Mouse (Mus musculus): ENCODE data around the gene Slc6a13. TPM values are rescaled to one million over a fixed set of nuclear protein-coding genes. Genes with fewer than 3 reads are reported as not detected.

The Slc6a13 gene
- total and polyA plus RNA-seq, 2 experiments from 2014 or later, result 7.3 to 7.8 TPM

DNA sequence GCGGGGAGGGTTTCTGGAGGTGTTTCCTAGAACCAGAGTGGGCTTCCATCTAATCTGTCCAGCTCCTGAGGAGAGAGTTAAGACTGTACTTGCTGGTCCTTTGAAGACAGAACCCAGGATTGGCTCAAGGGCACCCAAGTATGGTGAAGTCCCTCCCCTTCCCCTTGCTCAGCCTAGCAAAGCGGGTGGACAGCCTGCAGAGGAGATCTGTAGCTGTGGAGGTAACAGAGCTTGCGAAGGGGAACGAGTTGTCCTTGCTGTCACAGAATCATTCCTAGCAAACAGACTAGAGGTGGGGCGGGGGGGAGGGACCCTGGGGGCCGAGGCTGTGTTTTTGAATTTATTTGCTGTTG is 43.7 kb downstream of the Slc6a13 start:
- Histone ChIP-seq H3K4me2 (ENCODE audit: low read depth, low read length) (no peak overlapping the region), H3K9ac (replicated peaks; ENCODE audit: low read depth, low read length) (no peak overlapping the region), H3K27ac (ENCODE audit: low read depth) (no peak overlapping the region), H3K9me3 (replicated peaks; ENCODE audit: control insufficient read depth, low read length) (no peaks in the 10 kb centered on the region), H3K4me1 (ENCODE audit: control insufficient read depth, insufficient read depth) (no peaks in the 10 kb centered on the region), H3K27me3 (ENCODE audit: control insufficient read depth, insufficient read depth, low read length) (peaks cover 14% of the 10 kb centered on the region; the same call in 1 of the 2 replicates), H3K4me3 (ENCODE audit: low read depth, low read length) (no peak overlapping the region), H3K36me3 (replicated peaks; ENCODE audit: control insufficient read depth, insufficient read depth, low read length) (no peaks in the 10 kb centered on the region)
- 55% methylated on average over 6 of the region's 6 CpGs for WGBS
- TF ChIP-seq EP300 (IDR thresholded peaks at IDR 0.05; ENCODE audit: low read depth), result no peak
- TF ChIP-seq CTCF (IDR thresholded peaks at IDR 0.05; ENCODE audit: low read depth), result no peak
- no peak for ATAC-seq (ENCODE audit: insufficient read depth, low read depth)
- DNase-seq (ENCODE audit: low spot score), result no peak

DNA sequence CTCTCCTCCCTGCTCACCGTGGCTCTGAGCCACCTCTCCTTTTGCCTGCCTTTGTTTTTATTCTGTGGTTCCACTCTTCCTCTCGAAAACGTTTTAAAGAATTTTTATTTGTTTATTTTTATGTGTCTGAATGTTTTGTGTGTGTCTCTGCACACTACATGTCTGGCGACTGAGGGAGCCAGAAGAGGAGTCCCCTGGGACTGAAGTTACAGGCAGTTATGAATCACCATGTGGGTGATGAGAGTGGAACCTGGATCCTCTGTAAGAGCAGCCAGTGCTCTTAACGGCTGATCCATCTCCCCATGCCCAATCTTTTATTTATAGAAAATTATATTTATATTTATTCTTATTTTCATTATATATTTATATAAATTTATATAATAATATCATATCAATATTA is 44.3 kb downstream of the Slc6a13 start:
- Histone ChIP-seq H3K27ac (ENCODE audit: low read depth) (no peak overlapping the region), H3K27me3 (ENCODE audit: control insufficient read depth, insufficient read depth, low read length) (peaks cover 14% of the 10 kb centered on the region; the same call in 1 of the 2 replicates), H3K36me3 (replicated peaks; ENCODE audit: control insufficient read depth, insufficient read depth, low read length) (no peaks in the 10 kb centered on the region), H3K9me3 (replicated peaks; ENCODE audit: control insufficient read depth, low read length) (no peaks in the 10 kb centered on the region), H3K4me3 (ENCODE audit: low read depth, low read length) (no peak overlapping the region), H3K9ac (replicated peaks; ENCODE audit: low read depth, low read length) (no peak overlapping the region), H3K4me2 (ENCODE audit: low read depth, low read length) (no peak overlapping the region), H3K4me1 (ENCODE audit: control insufficient read depth, insufficient read depth) (no peaks in the 10 kb centered on the region)
- ATAC-seq (ENCODE audit: insufficient read depth, low read depth) (no peak), DNase-seq (ENCODE audit: low spot score) (no peak)
- no peak for TF ChIP-seq EP300 (IDR thresholded peaks at IDR 0.05; ENCODE audit: low read depth)
- WGBS, result 57% methylated on average over 5 of the region's 5 CpGs

DNA sequence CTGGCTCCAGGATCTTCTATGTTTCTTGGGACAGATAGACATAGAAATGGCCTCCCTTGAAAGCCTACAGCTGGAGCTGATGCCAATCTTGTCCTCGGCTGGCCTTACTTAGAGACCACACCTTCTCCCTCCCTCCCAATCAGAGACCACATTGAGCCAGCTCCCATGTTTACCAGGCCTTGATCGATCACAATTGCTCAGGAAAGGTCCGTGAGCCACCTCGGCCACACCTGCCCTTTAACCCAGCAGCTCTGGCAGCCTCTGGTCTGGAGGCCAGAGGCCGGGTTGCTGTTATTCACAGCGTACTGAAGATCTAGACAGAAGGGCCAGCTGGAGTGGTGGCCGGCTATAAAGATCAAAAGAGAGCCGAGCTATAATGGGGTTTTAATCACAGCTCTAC is 46.4 kb downstream of the Slc6a13 start:
- H3K27me3 ChIP-seq (ENCODE audit: control insufficient read depth, insufficient read depth, low read length), result peaks cover 5% of the 10 kb centered on the region; the same call in 1 of the 2 replicates
- no peak overlapping the region for H3K27ac ChIP-seq (ENCODE audit: low read depth)
- H3K9me3 ChIP-seq (replicated peaks; ENCODE audit: control insufficient read depth, low read length), result no peaks in the 10 kb centered on the region
- H3K36me3 ChIP-seq (replicated peaks; ENCODE audit: control insufficient read depth, insufficient read depth, low read length), result no peaks in the 10 kb centered on the region
- no peak overlapping the region for H3K4me2 ChIP-seq (ENCODE audit: low read depth, low read length)
- no peaks in the 10 kb centered on the region for H3K4me1 ChIP-seq (ENCODE audit: control insufficient read depth, insufficient read depth)
- no peak for ATAC-seq (ENCODE audit: insufficient read depth, low read depth)
- no peak overlapping the region for H3K9ac ChIP-seq (replicated peaks; ENCODE audit: low read depth, low read length)
- H3K4me3 ChIP-seq (ENCODE audit: low read depth, low read length), result no peak overlapping the region
- no peak for DNase-seq (ENCODE audit: low spot score)
- no peak for TF ChIP-seq CTCF (IDR thresholded peaks at IDR 0.05; ENCODE audit: low read depth)
- TF ChIP-seq EP300 (IDR thresholded peaks at IDR 0.05; ENCODE audit: low read depth), result no peak
- 52% methylated on average over 8 of the region's 8 CpGs for WGBS

DNA sequence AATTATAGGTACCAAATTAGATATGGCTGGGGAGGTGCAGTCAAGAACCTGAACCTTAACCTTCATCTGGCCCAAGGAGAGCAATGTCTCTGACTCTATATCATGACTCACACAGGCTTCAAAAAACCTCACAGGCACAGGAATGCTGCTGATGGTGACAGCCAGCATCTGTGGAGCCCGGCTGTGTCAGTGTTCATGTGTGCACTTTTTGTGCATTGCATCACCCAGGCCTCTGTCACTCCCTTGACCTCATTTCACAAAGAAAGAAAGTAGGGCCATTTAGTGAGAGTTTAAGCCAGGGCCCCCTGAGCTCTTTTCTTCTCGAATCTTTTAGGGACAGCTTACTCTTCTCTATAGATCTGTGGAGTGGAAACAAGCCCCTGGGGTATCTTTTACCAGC is 52.2 kb downstream of the Slc6a13 start:
- 0 out of 2 replicates have a peak, but pooled peaks cover 3% of the 10 kb centered on the region for H3K27me3 ChIP-seq (ENCODE audit: control insufficient read depth, insufficient read depth, low read length)
- no peak for ATAC-seq (ENCODE audit: insufficient read depth, low read depth)
- TF ChIP-seq EP300 (IDR thresholded peaks at IDR 0.05; ENCODE audit: low read depth), result no peak
- TF ChIP-seq CTCF (IDR thresholded peaks at IDR 0.05; ENCODE audit: low read depth), result no peak

DNA sequence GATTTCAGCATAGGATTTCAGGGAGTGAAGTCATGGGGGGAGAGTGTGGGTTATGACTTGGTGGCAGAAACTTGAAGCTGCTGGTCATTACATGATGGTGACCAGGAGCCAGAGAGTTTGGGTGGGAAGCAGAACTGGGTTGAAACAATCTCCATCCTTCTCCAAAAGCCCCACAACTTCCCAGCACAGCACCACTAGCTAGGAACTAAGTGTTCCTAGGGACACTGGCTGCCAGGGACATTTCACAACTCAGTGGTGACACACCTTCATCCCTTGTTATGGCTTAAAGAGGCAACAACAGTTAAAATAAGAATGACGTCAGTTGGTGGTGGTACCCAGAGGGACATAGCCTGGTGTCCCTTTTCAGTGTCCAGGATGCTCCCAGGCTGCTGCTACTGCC is 56.0 kb downstream of the Slc6a13 start:
- H3K36me3 ChIP-seq (replicated peaks; ENCODE audit: control insufficient read depth, insufficient read depth, low read length), result no peaks in the 10 kb centered on the region
- 0 out of 2 replicates have a peak, but pooled peaks cover 3% of the 10 kb centered on the region for H3K27me3 ChIP-seq (ENCODE audit: control insufficient read depth, insufficient read depth, low read length)
- TF ChIP-seq EP300 (IDR thresholded peaks at IDR 0.05; ENCODE audit: low read depth), result no peak
- no peak for TF ChIP-seq CTCF (IDR thresholded peaks at IDR 0.05; ENCODE audit: low read depth)
- no peak overlapping the region for H3K9ac ChIP-seq (replicated peaks; ENCODE audit: low read depth, low read length)
- no peak overlapping the region for H3K27ac ChIP-seq (ENCODE audit: low read depth)
- ATAC-seq (ENCODE audit: insufficient read depth, low read depth) (no peak), DNase-seq (ENCODE audit: low spot score) (no peak)
- 45% methylated on average over 1 of the region's 1 CpGs for WGBS
- no peak overlapping the region for H3K4me2 ChIP-seq (ENCODE audit: low read depth, low read length)
- H3K4me3 ChIP-seq (ENCODE audit: low read depth, low read length), result no peak overlapping the region
- no peaks in the 10 kb centered on the region for H3K9me3 ChIP-seq (replicated peaks; ENCODE audit: control insufficient read depth, low read length)
- H3K4me1 ChIP-seq (ENCODE audit: control insufficient read depth, insufficient read depth), result no peaks in the 10 kb centered on the region

More for the DNA sequence above, 52.2 kb downstream of the Slc6a13 start:
- no peak overlapping the region for H3K4me2 ChIP-seq (ENCODE audit: low read depth, low read length)
- no peak overlapping the region for H3K27ac ChIP-seq (ENCODE audit: low read depth)
- no peak overlapping the region for H3K9ac ChIP-seq (replicated peaks; ENCODE audit: low read depth, low read length)
- H3K4me1 ChIP-seq (ENCODE audit: control insufficient read depth, insufficient read depth), result no peaks in the 10 kb centered on the region
- H3K9me3 ChIP-seq (replicated peaks; ENCODE audit: control insufficient read depth, low read length), result no peaks in the 10 kb centered on the region
- no peak for DNase-seq (ENCODE audit: low spot score)
- no peaks in the 10 kb centered on the region for H3K36me3 ChIP-seq (replicated peaks; ENCODE audit: control insufficient read depth, insufficient read depth, low read length)
- no peak overlapping the region for H3K4me3 ChIP-seq (ENCODE audit: low read depth, low read length)
- WGBS, result 44% methylated on average over 2 of the region's 2 CpGs

- ATAC-seq (ENCODE audit: insufficient read depth, low read depth) (no peak), DNase-seq (ENCODE audit: low spot score) (no peak)
- Histone ChIP-seq H3K4me3 (ENCODE audit: low read depth, low read length) (no peak overlapping the region), H3K4me1 (ENCODE audit: control insufficient read depth, insufficient read depth) (no peaks in the 10 kb centered on the region), H3K9ac (replicated peaks; ENCODE audit: low read depth, low read length) (no peak overlapping the region), H3K36me3 (replicated peaks; ENCODE audit: control insufficient read depth, insufficient read depth, low read length) (no peaks in the 10 kb centered on the region), H3K27ac (ENCODE audit: low read depth) (no peak overlapping the region), H3K27me3 (ENCODE audit: control insufficient read depth, insufficient read depth, low read length) (0 out of 2 replicates have a peak, but pooled peaks cover 3% of the 10 kb centered on the region), H3K9me3 (replicated peaks; ENCODE audit: control insufficient read depth, low read length) (no peaks in the 10 kb centered on the region), H3K4me2 (ENCODE audit: low read depth, low read length) (no peak overlapping the region)
- 84% methylated on average over 6 of the region's 6 CpGs for WGBS
- no peak for TF ChIP-seq EP300 (IDR thresholded peaks at IDR 0.05; ENCODE audit: low read depth)
- no peak for TF ChIP-seq CTCF (IDR thresholded peaks at IDR 0.05; ENCODE audit: low read depth)
These were observed 57.2 kb downstream of the Slc6a13 start for GRCm38 (mm10) chr6:121357232-121357631.

All from heart, postnatal 0 days (tissue).